Comparison of ENCODE assay signal across 9 mouse cellular contexts in genomic region chr11:118083811-118084210, GRCm38 (mm10). TPM values are rescaled to one million over a fixed set of nuclear protein-coding genes. Genes with fewer than 3 reads are reported as not detected.
DNase-seq lines count a peak whose midpoint lies in the region; ATAC-seq and TF ChIP-seq lines count a peak whose summit lies in the region.
"Had no signal": no experiment of that assay in that cellular context is flagged by ENCODE, and none has a peak within 500 bp of the region (broad histone marks: within the 10 kb centered on the region; RNA-seq: fewer than 3 reads in every experiment).

No protein-coding gene starts in this region.

- 9% methylated on average over 6 of the region's 6 CpGs for WGBS in neural tube, embryonic 15.5 days
- WGBS in liver, embryonic 14.5 days (ENCODE audit: insufficient replicate concordance), result 12% methylated on average over 6 of the region's 6 CpGs

- no peak overlapping the region for H3K9ac ChIP-seq in neural tube, embryonic 15.5 days (replicated peaks)
- no peak overlapping the region for H3K9ac ChIP-seq in liver, embryonic 14.5 days (replicated peaks)
- H3K9ac ChIP-seq: hindbrain, embryonic 15.5 days had no signal

- peak; percentile 76 for DNase-seq in neural tube, embryonic 10.5 days (ENCODE audit: extremely low spot score, low spot score)
- DNase-seq in adrenal gland, adult 2 months, result peak; percentile 51
- peak; percentile 89 for DNase-seq in embryo, embryonic 10.5 days (ENCODE audit: low spot score)
- peak; percentile 53 for DNase-seq in kidney, adult 9 months
- DNase-seq in liver, embryonic 14.5 days (ENCODE audit: low read depth in 3 of 3, low spot score in 3 of 3), result peak in 2 of 3 experiments; percentile 7 to 13
- DNase-seq in right cerebral cortex, postnatal 10 days (ENCODE audit: low spot score in 2 of 2), result peak; percentile 64 to 87

- no peak overlapping the region for H3K4me2 ChIP-seq in neural tube, embryonic 15.5 days
- no peak overlapping the region for H3K4me2 ChIP-seq in liver, embryonic 14.5 days (ENCODE audit: low read depth)
- H3K4me2 ChIP-seq: hindbrain, embryonic 15.5 days had no signal

- no peaks in the 10 kb centered on the region for H3K36me3 ChIP-seq in neural tube, embryonic 15.5 days
- H3K36me3 ChIP-seq in liver, embryonic 14.5 days (replicated peaks; ENCODE audit: control insufficient read depth, insufficient read depth, low read depth), result no peaks in the 10 kb centered on the region
- H3K36me3 ChIP-seq: hindbrain, embryonic 15.5 days had no signal

- no peaks in the 10 kb centered on the region for H3K27me3 ChIP-seq in neural tube, embryonic 15.5 days (replicated peaks)
- H3K27me3 ChIP-seq in liver, embryonic 14.5 days (ENCODE audit: control insufficient read depth, insufficient read depth, low read length), result no peaks in the 10 kb centered on the region
- H3K27me3 ChIP-seq: hindbrain, embryonic 15.5 days had no signal

- peak; percentile 78 for TF ChIP-seq CTCF in liver, embryonic 14.5 days (IDR thresholded peaks at IDR 0.05; ENCODE audit: low read depth)

- no peaks in the 10 kb centered on the region for H3K9me3 ChIP-seq in neural tube, embryonic 15.5 days (replicated peaks)
- no peaks in the 10 kb centered on the region for H3K9me3 ChIP-seq in liver, embryonic 14.5 days (ENCODE audit: control insufficient read depth, low read length)
- H3K9me3 ChIP-seq: hindbrain, embryonic 15.5 days had no signal

- no peak overlapping the region for H3K27ac ChIP-seq in neural tube, embryonic 15.5 days (replicated peaks)
- H3K27ac ChIP-seq in liver, embryonic 14.5 days, result no peak overlapping the region
- H3K27ac ChIP-seq: hindbrain, embryonic 15.5 days had no signal

- H3K4me1 ChIP-seq in neural tube, embryonic 15.5 days, result peaks cover 6% of the 10 kb centered on the region; the same call in 1 of the 2 replicates
- H3K4me1 ChIP-seq in liver, embryonic 14.5 days (replicated peaks; ENCODE audit: control insufficient read depth in 2 of 2, insufficient read depth in 2 of 2, low read length in 1 of 2), result no peaks in the 10 kb centered on the region
- H3K4me1 ChIP-seq: hindbrain, embryonic 15.5 days had no signal

- no peak for ATAC-seq in neural tube, embryonic 15.5 days (ENCODE audit: low FRiP score)
- ATAC-seq in liver, embryonic 14.5 days (ENCODE audit: insufficient read depth), result no peak
- ATAC-seq in megakaryocyte-erythroid progenitor cell, adult 5-6 weeks (replicated peaks; ENCODE audit: low FRiP score, low TSS enrichment, poor library complexity, severe bottlenecking), result no peak

- no peak overlapping the region for H3K4me3 ChIP-seq in neural tube, embryonic 15.5 days (replicated peaks)
- no peak overlapping the region for H3K4me3 ChIP-seq in liver, embryonic 14.5 days (ENCODE audit: insufficient read depth in 1 of 2, low read depth in 2 of 2, low read length in 2 of 2)
- H3K4me3 ChIP-seq: hindbrain, embryonic 15.5 days had no signal

- no peak for TF ChIP-seq EP300 in liver, embryonic 14.5 days (IDR thresholded peaks at IDR 0.05; ENCODE audit: low read depth)

RNA-seq across cellular contexts. Expression of gene Dnah17, which starts 46.6 kb away (rescaled TPM):
- 0.19 and 0.28 TPM in 2 replicates for polyA plus RNA-seq in neural tube, embryonic 15.5 days (2015; fragmentation: Nextera tagmentation; extraction: Ambion mirVana)
- under 1 TPM; 0.03 to 0.12 TPM for total RNA-seq in adrenal gland, adult 2 months (2021)
- polyA plus RNA-seq in adrenal gland, adult 2 months (2012; rRNA removed), result under 0.01 and 0.12 TPM in 2 replicates
- polyA plus RNA-seq in liver, embryonic 14.5 days (2012; rRNA removed), result 0.10 and 0.18 TPM in 2 replicates
- polyA plus RNA-seq in liver, embryonic 14.5 days (2014; fragmentation: Nextera tagmentation; extraction: Ambion mirVana), result 0.04 and 0.23 TPM in 2 replicates
- 0.05 and 1.2 TPM in 2 replicates for total RNA-seq in megakaryocyte-erythroid progenitor cell, adult 5-6 weeks (2014; fragmentation: Nextera tagmentation)
- 0.04 TPM in 1 of 2 replicates, not detected in the other for total RNA-seq in megakaryocyte-erythroid progenitor cell, adult 5-6 weeks (2017)

Comparison
In these comparisons a context has a peak if more than half of its experiments do, and no peak if none do; other contexts are left out.
1. DNase-seq: peak in every context shown above with its lines; median percentile 89 in embryo, embryonic 10.5 days; 76 in neural tube, embryonic 10.5 days; 76 in right cerebral cortex, postnatal 10 days; 53 in kidney, adult 9 months; 51 in adrenal gland, adult 2 months; 10 in liver, embryonic 14.5 days.